Mouse (Mus musculus) midbrain, embryonic 10.5 days (tissue): ENCODE results near the gene Micall2. TPM values are rescaled to one million over a fixed set of nuclear protein-coding genes. Genes with fewer than 3 reads are reported as not detected.
"Not testable (repeated sequence)": the region's sequence is repeated elsewhere in the genome, so short reads cannot be mapped to it uniquely, and the experiment has no call there.

ENCODE experiments used
- DNase-seq: peaks from one replicate; pipeline ENCODE4 v3.0.0-alpha.2; 2017; ENCODE audit warnings: low spot score
- H3K27ac ChIP-seq: fragments of 300-500 bp; sonication (generic); replicated peaks from 2 replicates; pipeline ENCODE4 v1.5.1; 2016; ENCODE audit warnings: mild to moderate bottlenecking
- H3K27me3 ChIP-seq: fragments of 300-500 bp; sonication (generic); 2 replicates; pipeline ENCODE4 v1.6.1; 2016; ENCODE audit warnings: low read depth, mild to moderate bottlenecking; ENCODE audit not compliant: poor library complexity, severe bottlenecking
- H3K36me3 ChIP-seq: fragments of 300-500 bp; sonication (generic); 2 replicates; pipeline ENCODE4 v1.6.1; 2016; ENCODE audit warnings: mild to moderate bottlenecking, moderate library complexity
- H3K4me1 ChIP-seq: fragments of 300-500 bp; sonication (generic); 2 replicates; pipeline ENCODE4 v1.6.1; 2016
- H3K4me3 ChIP-seq: fragments of 300-500 bp; sonication (generic); 2 replicates; pipeline ENCODE4 v1.5.1; 2016; ENCODE audit warnings: mild to moderate bottlenecking, moderate library complexity
- H3K9me3 ChIP-seq: fragments of 300-500 bp; sonication (generic); replicated peaks from 2 replicates; pipeline ENCODE4 v1.6.1; 2016; ENCODE audit warnings: mild to moderate bottlenecking
- WGBS: fragments of 180-500 bp; shearing (Covaris S2); methylation state at CpG from one replicate; pipeline ENCODE4 v1.1.7; 2016; 5-methylcytosine and 5-hydroxymethylcytosine counted together
- polyA plus RNA-seq: library from polyadenylated mRNA; unstranded; fragments of >200 nt; fragmentation: Nextera tagmentation; extraction: Ambion mirVana; gene quantifications from 2 replicates; pipeline ENCODE4 v1.2.1, GENCODE M21; 2016

Gene Micall2
- polyA plus RNA-seq, 1 experiment from 2014 or later = 5.7 TPM

DNA sequence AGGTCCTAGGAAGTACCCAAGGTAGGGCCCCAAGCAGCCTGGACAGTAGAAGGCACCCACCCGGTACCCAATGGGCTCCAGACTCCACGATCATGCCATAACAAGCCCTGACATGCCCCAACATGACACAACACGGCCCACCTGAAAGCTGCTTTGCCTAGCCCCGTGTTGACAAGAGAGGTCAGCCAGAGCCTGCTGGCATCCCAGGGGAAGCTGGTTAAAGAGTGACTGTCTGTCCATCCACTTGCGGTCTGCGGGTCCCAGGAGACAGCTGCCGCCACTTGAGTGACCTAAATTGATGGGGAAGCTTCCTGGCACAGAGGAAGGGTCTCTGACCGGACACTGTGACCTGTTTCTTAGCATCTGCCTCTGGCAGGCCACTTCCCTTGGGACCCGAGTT is 13.0 kb downstream of the Micall2 start:
- Histone ChIP-seq H3K27me3 (no peaks in the 10 kb centered on the region), H3K9me3 (no peaks in the 10 kb centered on the region), H3K4me1 (peaks cover 35% of the 10 kb centered on the region), H3K4me3 (no peak overlapping the region), H3K27ac (0 out of 2 replicates have a peak overlapping the region, but pooled peaks have one; percentile 15), H3K36me3 (no peaks in the 10 kb centered on the region)
- WGBS = 75% methylated on average over 9 of the region's 9 CpGs
- DNase-seq = no peak

DNA sequence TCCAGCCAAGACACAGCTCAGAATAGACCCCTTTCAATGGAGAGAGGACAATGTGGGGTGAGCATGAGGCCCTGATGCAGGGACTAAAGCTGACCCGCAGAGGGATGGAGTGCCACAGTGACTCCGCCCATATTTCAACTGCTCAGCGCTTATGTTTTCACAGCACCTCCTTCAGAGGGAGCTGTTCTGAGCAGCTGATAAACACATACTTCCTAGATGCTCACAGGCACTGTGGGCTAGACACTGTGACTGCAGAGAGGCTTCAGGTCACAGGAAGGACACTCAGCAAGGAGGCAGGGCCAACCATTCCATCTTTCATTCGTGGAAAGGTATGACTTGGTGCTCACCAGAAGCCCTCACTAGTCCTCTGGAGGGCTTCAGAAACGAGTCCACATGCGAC is 13.4 kb downstream of the Micall2 start:
- Histone ChIP-seq H3K4me1 (peaks cover 35% of the 10 kb centered on the region), H3K27ac (no peak overlapping the region), H3K27me3 (no peaks in the 10 kb centered on the region)

DNA sequence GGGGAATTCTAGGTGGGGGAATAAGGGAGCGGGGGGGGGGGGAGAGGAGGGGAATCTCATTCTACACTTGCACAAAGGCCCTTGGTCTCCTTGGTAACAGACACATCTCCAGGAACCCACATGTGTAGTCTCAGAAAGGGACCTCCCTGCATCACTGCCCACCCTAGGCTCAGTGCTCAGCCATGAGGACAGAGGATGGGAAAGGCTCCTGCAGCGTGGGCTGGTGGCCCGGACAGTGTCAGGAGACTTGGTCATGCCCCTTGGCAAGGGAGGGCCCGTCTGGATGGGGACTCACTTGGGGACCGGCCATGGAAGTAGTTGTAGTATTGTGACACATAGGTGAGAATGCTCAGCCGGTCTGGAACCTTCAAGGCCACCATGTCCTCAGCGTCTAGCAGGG is 17.2 kb downstream of the Micall2 start:
- H3K9me3 ChIP-seq = no peaks in the 10 kb centered on the region
- no peak for DNase-seq
- no peaks in the 10 kb centered on the region for H3K27me3 ChIP-seq
- H3K27ac ChIP-seq = peak overlapping the region; percentile 55; the same call in 1 of the 2 replicates
- H3K4me1 ChIP-seq = peaks cover 22% of the 10 kb centered on the region
- no peaks in the 10 kb centered on the region for H3K36me3 ChIP-seq
- 77% methylated on average over 7 of the region's 7 CpGs for WGBS
- no peak overlapping the region for H3K4me3 ChIP-seq

More for the DNA sequence above, 13.4 kb downstream of the Micall2 start:
- no peaks in the 10 kb centered on the region for H3K9me3 ChIP-seq
- no peak for DNase-seq
- H3K36me3 ChIP-seq = no peaks in the 10 kb centered on the region
- 73% methylated on average over 6 of the region's 6 CpGs for WGBS
- no peak overlapping the region for H3K4me3 ChIP-seq

DNA sequence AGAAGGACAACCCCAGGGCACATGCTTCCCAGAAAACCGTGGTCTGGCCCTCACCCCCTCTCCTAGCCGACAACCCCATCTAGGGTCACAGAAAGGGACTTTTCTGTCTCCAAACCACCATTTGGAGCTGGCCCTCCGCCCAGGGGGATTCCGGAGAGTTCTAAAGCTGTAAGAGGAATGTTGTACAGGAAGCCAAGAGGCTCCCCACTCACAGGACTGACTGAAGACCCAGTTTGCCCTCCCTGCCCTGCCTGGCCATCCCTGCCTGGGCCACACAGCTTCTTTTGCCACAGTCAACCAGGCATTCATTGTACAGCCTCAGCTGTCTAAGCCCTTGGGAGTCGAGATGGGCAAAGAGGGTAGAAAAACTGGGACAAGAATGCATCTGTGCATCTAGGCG is 17.6 kb downstream of the Micall2 start:
- Histone ChIP-seq H3K27me3 (no peaks in the 10 kb centered on the region), H3K27ac (peak overlapping the region; percentile 55; the same call in 1 of the 2 replicates), H3K4me3 (no peak overlapping the region), H3K36me3 (no peaks in the 10 kb centered on the region), H3K9me3 (no peaks in the 10 kb centered on the region), H3K4me1 (peaks cover 22% of the 10 kb centered on the region)
- DNase-seq = no peak
- 80% methylated on average over 6 of the region's 6 CpGs for WGBS

DNA sequence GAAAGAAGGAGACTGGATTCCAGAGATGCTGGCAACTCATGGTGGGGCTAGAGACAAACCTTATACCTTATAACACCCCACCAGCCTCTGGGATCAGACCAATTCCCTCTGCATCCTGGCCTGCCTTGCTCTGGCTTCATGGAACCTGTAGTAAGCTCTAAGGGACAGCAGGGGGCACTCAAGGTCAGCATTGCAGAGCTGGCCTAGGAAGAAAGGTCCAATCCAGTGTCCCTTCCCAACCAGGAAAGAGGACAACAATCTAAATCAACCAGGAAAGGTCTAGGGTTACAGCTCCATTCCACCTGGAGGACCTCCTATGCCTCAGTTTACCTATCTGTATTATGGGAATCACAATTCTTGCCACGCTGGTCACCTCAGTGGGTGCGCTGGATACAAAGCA is 18.4 kb downstream of the Micall2 start:
- Histone ChIP-seq H3K36me3 (no peaks in the 10 kb centered on the region), H3K4me3 (no peak overlapping the region), H3K27me3 (no peaks in the 10 kb centered on the region), H3K27ac (no peak overlapping the region), H3K9me3 (no peaks in the 10 kb centered on the region), H3K4me1 (peaks cover 15% of the 10 kb centered on the region)
- peak; percentile 60 for DNase-seq
- WGBS = 98% methylated on average over 2 of the region's 2 CpGs

DNA sequence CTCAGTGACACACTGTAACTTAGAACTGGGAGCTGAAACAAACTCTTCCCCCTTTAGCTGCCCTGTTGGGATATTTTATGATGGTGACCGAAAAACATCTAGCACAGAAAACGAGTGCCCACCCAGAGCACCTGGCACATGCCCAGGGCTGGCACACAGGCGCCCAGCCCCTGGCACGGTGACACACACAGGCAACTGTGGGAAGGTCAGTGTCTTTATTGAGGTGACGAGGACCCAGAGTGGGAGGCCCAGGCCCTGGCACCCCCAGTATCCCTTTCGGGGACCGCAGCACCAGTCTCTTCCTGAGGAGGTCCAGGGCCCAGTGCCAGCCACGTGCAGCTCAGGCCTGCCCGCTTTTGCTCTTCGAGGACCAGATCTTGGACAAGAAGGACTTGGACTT is 29.6 kb downstream of the Micall2 start:
- DNase-seq = no peak
- Histone ChIP-seq H3K36me3 (peaks cover 24% of the 10 kb centered on the region), H3K4me3 (no peak overlapping the region), H3K4me1 (no peaks in the 10 kb centered on the region), H3K9me3 (no peaks in the 10 kb centered on the region), H3K27me3 (no peaks in the 10 kb centered on the region), H3K27ac (no peak overlapping the region)
- 91% methylated on average over 10 of the region's 10 CpGs for WGBS

DNA sequence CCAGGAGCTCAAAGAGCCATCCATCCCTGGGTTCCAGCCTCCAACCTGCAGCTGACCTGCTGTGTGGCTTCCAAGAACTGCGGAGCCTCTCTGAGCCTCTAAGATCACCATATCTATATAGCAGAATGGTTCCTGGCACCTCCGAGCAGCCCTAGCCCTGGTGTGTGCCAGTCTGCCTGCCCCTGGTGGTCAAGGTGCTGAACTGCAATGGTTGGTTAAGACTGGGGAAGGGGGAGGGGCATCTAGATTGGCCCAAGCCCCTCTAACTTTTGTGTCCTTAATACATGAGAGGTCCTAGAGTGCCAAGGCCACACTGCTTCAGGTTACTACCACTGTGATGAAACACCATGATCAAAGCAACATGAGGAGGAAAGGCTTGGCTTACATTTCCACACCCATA is 33.2 kb downstream of the Micall2 start:
- WGBS = 67% methylated on average over 2 of the region's 2 CpGs
- no peak for DNase-seq
- Histone ChIP-seq H3K9me3 (no peaks in the 10 kb centered on the region), H3K4me3 (no peak overlapping the region), H3K36me3 (peaks cover 11% of the 10 kb centered on the region), H3K27me3 (no peaks in the 10 kb centered on the region), H3K4me1 (peaks cover 5% of the 10 kb centered on the region), H3K27ac (no peak overlapping the region)

DNA sequence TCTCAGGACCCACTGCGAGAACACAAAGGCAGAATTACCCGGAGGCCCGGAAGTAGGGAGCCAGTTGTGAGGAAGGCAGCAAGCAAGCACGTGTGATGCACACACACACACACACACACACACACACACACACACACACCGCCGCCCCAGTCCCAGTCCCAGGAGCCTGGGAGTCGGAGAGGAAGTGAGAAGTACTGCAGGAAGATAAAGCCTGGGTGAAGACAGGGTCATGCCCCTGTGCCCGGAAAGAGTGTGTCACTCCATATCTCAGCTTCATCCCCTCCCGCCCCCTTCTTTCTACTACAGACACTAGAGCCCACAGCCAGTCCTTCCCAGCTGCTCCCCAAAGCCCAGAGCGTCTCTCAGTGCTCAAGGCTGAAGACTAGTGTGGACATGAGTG is 33.9 kb downstream of the Micall2 start:
- Histone ChIP-seq H3K9me3 (peaks cover under 1% of the 10 kb centered on the region; the same call in 1 of the 2 replicates), H3K27ac (no peak overlapping the region), H3K36me3 (peaks cover 10% of the 10 kb centered on the region), H3K27me3 (no peaks in the 10 kb centered on the region), H3K4me3 (no peak overlapping the region), H3K4me1 (peaks cover 8% of the 10 kb centered on the region)
- no peak for DNase-seq
- 78% methylated on average over 10 of the region's 10 CpGs for WGBS

DNA sequence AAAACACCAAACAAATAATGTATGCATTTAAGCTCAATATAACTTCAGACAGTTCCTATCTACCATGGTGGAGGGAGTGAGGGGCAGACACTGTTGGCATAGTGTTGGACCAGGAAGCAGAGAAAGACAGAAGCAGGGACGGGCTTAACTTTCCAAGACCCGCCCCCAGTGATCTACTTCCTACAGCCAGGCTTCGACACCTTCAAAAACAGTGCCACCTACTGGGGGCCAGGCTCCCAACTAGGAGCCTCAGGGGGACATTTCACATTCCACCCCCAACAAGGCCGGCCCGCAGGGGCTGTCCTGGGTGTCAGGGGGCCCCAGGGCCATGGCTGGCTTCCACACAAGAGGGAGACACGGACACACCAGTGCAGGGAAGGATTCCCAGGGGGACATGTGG is 39.2 kb downstream of the Micall2 start:
- WGBS = 87% methylated on average over 6 of the region's 6 CpGs
- Histone ChIP-seq H3K4me1 (peaks cover 11% of the 10 kb centered on the region), H3K36me3 (no peaks in the 10 kb centered on the region), H3K9me3 (peaks cover 3% of the 10 kb centered on the region; the same call in 1 of the 2 replicates), H3K27ac (no peak overlapping the region), H3K4me3 (no peak overlapping the region), H3K27me3 (peaks cover 8% of the 10 kb centered on the region; the same call in 1 of the 2 replicates)
- DNase-seq = no peak

DNA sequence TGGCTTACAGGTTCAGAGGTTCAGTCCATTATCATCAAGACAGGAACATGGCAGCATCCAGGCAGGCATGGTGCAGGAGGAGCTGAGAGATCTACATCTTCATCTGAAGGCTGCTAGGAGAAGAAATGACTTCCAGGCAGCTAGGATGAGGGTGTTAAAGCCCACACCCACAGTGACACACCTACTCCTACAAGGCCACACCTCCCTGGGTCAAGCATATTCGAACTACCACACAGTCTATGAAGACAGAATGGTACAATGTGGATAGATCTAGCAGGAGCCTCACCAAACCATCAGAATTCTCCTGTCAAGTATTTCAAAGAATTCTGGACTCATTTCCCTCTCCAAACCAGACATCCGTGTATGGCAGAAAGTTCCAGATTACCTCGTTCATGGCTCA is 40.3 kb downstream of the Micall2 start:
- H3K9me3 ChIP-seq, DNase-seq, H3K27me3 ChIP-seq, H3K4me3 ChIP-seq, H3K27ac ChIP-seq, H3K36me3 ChIP-seq: not testable (repeated sequence)
- peaks cover 11% of the 10 kb centered on the region for H3K4me1 ChIP-seq
- WGBS = 82% methylated on average over 3 of the region's 3 CpGs

DNA sequence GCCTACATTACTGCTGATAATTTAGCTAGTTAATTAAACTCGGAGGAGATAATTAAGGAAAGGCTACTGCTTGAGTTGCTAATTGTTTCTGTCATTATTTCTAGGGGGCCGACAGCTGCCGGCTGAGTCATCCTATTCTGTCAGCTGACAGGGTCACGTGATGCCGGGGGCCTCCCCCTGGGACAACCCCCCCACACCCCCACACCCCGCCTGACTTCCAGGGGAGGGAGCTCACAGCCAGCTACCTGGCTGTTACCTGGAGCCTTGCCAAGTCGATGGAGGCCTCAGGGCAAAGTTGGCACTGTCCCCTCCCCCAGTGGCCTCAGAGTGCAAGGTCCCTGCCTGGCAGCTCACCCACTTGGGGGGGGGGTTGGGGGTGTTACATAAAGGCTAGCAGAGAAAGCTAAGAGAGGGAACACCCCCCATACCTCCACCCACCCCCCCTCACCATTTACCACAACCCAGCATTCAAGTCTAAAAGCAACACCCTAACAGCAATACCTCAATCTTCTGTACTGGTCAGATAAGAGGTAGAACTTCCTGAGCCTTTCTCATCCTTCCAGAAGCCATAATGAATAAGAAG is 41.1 kb downstream of the Micall2 start:
- DNase-seq = no peak
- peaks cover 3% of the 10 kb centered on the region; the same call in 1 of the 2 replicates for H3K9me3 ChIP-seq
- 55% methylated on average over 7 of the region's 7 CpGs for whole genome bisulfite sequencing
- H3K27me3 ChIP-seq = peaks cover 8% of the 10 kb centered on the region; the same call in 1 of the 2 replicates
- no peak overlapping the region for H3K27ac ChIP-seq
- peaks cover 11% of the 10 kb centered on the region for H3K4me1 ChIP-seq
- H3K36me3 ChIP-seq = no peaks in the 10 kb centered on the region
- no peak overlapping the region for H3K4me3 ChIP-seq

DNA sequence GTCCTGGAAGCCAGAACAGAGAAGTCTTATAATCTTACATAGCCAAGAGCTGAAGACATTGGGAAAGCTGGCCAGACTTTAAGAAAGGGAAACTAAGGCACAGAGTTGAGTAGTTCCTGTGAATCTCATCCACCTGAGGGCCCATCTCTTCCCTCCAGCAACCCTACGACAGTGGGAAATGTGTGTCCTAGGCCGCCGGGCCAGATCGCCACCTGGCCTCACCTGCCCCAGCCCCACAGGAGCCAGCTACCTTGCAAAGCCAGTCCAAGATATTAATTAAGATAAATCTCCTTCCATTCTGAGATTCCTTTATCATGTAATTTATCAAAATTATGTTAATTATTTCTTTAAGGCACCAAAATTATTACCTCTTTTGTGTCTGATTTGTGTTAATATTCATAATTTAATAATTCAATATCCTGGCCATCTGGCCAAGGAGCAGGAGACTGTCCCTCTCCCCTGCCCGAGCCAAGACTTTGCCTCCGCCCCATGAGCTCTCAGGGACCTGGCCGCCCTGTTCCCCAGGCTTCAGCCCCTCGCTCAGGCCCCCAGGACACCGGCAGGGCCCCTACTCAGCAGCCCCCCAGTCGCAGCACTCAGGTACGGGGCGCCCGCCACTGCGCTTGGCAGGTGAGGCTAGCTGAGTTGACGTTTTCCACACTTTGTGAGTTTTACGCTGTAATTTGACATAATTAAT is 41.7 kb downstream of the Micall2 start:
- H3K27me3 ChIP-seq = peaks cover 8% of the 10 kb centered on the region; the same call in 1 of the 2 replicates
- H3K27ac ChIP-seq = no peak overlapping the region
- peaks cover 11% of the 10 kb centered on the region for H3K4me1 ChIP-seq
- no peaks in the 10 kb centered on the region for H3K36me3 ChIP-seq
- peaks cover 3% of the 10 kb centered on the region; the same call in 1 of the 2 replicates for H3K9me3 ChIP-seq
- 71% methylated on average over 16 of the region's 16 CpGs for WGBS
- no peak for DNase-seq
- H3K4me3 ChIP-seq = no peak overlapping the region

DNA sequence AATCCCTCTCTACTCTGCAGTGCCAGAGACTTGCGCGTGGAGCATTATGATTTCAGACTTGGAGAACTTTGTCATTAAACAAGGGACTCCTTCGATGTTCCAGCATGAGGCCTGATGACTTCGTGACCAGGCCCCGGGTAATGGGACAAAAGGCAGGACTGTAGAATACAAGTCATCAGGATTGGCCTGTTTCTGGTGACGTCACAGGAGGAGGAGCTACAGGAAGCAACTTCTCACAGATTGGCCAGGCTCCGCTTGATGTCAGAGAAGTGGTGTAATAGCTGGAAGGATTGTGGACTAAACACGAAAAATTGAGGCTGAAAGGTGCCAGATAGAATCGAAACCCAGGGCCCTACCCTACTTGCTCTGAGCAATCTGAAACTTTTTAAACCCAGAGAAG is 45.3 kb downstream of the Micall2 start:
- WGBS = 79% methylated on average over 9 of the region's 9 CpGs
- Histone ChIP-seq H3K27me3 (peaks cover 43% of the 10 kb centered on the region), H3K4me1 (peaks cover 15% of the 10 kb centered on the region), H3K9me3 (no peaks in the 10 kb centered on the region), H3K4me3 (no peak overlapping the region), H3K27ac (no peak overlapping the region), H3K36me3 (no peaks in the 10 kb centered on the region)
- no peak for DNase-seq
